Mouse (Mus musculus) hindbrain, embryonic 16.5 days (tissue): ENCODE data around the gene Kcng4. TPM values are rescaled to one million over a fixed set of nuclear protein-coding genes. Genes with fewer than 3 reads are reported as not detected.

Experiments used
- ATAC-seq: fragments of 200-750 bp; cut with Nextera tagmentation; 2 replicates; pipeline ENCODE4 v1.8.0; 2017; ENCODE audit warnings: moderate TSS enrichment, moderate library complexity
- H3K27ac ChIP-seq: fragments of 300-500 bp; sonication (generic); 2 replicates; pipeline ENCODE4 v1.5.1; 2014; ENCODE audit warnings: low read depth, mild to moderate bottlenecking, control low read depth, low read length, moderate library complexity
- H3K27me3 ChIP-seq: fragments of 300-500 bp; sonication (generic); replicated peaks from 2 replicates; pipeline ENCODE4 v1.6.1; 2014; ENCODE audit warnings: low read length; ENCODE audit not compliant: control insufficient read depth, insufficient read depth
- H3K36me3 ChIP-seq: fragments of 300-500 bp; sonication (generic); 2 replicates; pipeline ENCODE4 v1.6.1; 2014; ENCODE audit warnings: mild to moderate bottlenecking, low read length, moderate library complexity, mixed read lengths; ENCODE audit not compliant: control insufficient read depth, insufficient read depth
- H3K4me1 ChIP-seq: fragments of 300-500 bp; sonication (generic); 2 replicates; pipeline ENCODE4 v1.6.1; 2014; ENCODE audit warnings: low read depth, low read length; ENCODE audit not compliant: control insufficient read depth, insufficient read depth
- H3K4me2 ChIP-seq: fragments of 300-500 bp; sonication (generic); 2 replicates; pipeline ENCODE4 v1.6.1; 2014; ENCODE audit warnings: mild to moderate bottlenecking, low read length, control low read depth, moderate library complexity
- H3K4me3 ChIP-seq: fragments of 300-500 bp; sonication (generic); 2 replicates; pipeline ENCODE4 v1.5.1; 2014; ENCODE audit warnings: mild to moderate bottlenecking, low read length, control low read depth, moderate library complexity
- H3K9ac ChIP-seq: fragments of 300-500 bp; sonication (generic); 2 replicates; pipeline ENCODE4 v1.6.1; 2014; ENCODE audit warnings: low read depth, mild to moderate bottlenecking, control low read depth, low read length, moderate library complexity
- H3K9me3 ChIP-seq: fragments of 300-500 bp; sonication (generic); 2 replicates; pipeline ENCODE4 v1.6.1; 2014; ENCODE audit warnings: mild to moderate bottlenecking, low read length, moderate library complexity; ENCODE audit not compliant: control insufficient read depth
- WGBS: fragments of 180-500 bp; shearing (Covaris S2); extraction: QIAGEN DNeasy Blood & Tissue Kit; methylation state at CpG from one replicate; pipeline ENCODE4 v1.1.7; 2014; 5-methylcytosine and 5-hydroxymethylcytosine counted together
- polyA plus RNA-seq: library from polyadenylated mRNA; unstranded; fragments of >200 nt; fragmentation: Nextera tagmentation; extraction: Ambion mirVana; gene quantifications from 2 replicates; pipeline ENCODE4 v1.2.1, GENCODE M21; 2015

Kcng4 gene
- 0.13 and 0.14 TPM in 2 replicates for polyA plus RNA-seq

- Histone ChIP-seq H3K27me3 (peaks cover 7% of the 10 kb centered on the region), H3K4me2 (no peak within 1 kb of the TSS), H3K4me3 (no peak within 1 kb of the TSS), H3K9ac (peak within 1 kb of the TSS; percentile 3), H3K27ac (no peak within 1 kb of the TSS), H3K9me3 (no peaks in the 10 kb centered on the region), H3K4me1 (peaks cover 3% of the 10 kb centered on the region), H3K36me3 (no peaks in the 10 kb centered on the region)
- ATAC-seq, result 0 out of 2 replicates have a peak, but pooled peaks have one; percentile 20
- WGBS, result 38% methylated on average over 6 of the region's 6 CpGs
Measured at GRCm38 (mm10) chr8:119635378-119635777, at the start of gene Kcng4. Kcng4 (minus strand) TSS chr8:119635680.

- H3K9ac ChIP-seq, result no peak overlapping the region
- no peaks in the 10 kb centered on the region for H3K27me3 ChIP-seq
- H3K4me1 ChIP-seq, result no peaks in the 10 kb centered on the region
- no peak overlapping the region for H3K4me2 ChIP-seq
- 73% methylated on average over 14 of the region's 14 CpGs for WGBS
- H3K27ac ChIP-seq, result no peak overlapping the region
- no peaks in the 10 kb centered on the region for H3K9me3 ChIP-seq
- ATAC-seq, result no peak
- no peak overlapping the region for H3K4me3 ChIP-seq
- no peaks in the 10 kb centered on the region for H3K36me3 ChIP-seq
Measured at GRCm38 (mm10) chr8:119679184-119679583, 43.7 kb upstream of the Kcng4 start.

GRCm38 (mm10) chr8:119678138-119678843, 42.8 kb upstream of the Kcng4 start:
- H3K9ac ChIP-seq, result no peak overlapping the region
- no peaks in the 10 kb centered on the region for H3K27me3 ChIP-seq
- peak overlapping the region; percentile 34; the same call in 1 of the 2 replicates for H3K4me2 ChIP-seq
- no peaks in the 10 kb centered on the region for H3K4me1 ChIP-seq
- peak; percentile 41; the same call in 1 of the 2 replicates for ATAC-seq
- 13% methylated on average over 18 of the region's 18 CpGs for WGBS
- H3K4me3 ChIP-seq, result peak overlapping the region; percentile 23
- H3K36me3 ChIP-seq, result no peaks in the 10 kb centered on the region
- no peak overlapping the region for H3K27ac ChIP-seq
- H3K9me3 ChIP-seq, result no peaks in the 10 kb centered on the region

GRCm38 (mm10) chr8:119676389-119676788, 40.9 kb upstream of the Kcng4 start:
- Histone ChIP-seq H3K4me1 (no peaks in the 10 kb centered on the region), H3K9ac (no peak overlapping the region), H3K9me3 (no peaks in the 10 kb centered on the region), H3K4me3 (no peak overlapping the region), H3K36me3 (no peaks in the 10 kb centered on the region), H3K27me3 (no peaks in the 10 kb centered on the region), H3K27ac (no peak overlapping the region), H3K4me2 (no peak overlapping the region)
- ATAC-seq, result peak; percentile 51; the same call in 1 of the 2 replicates
- 15% methylated on average over 8 of the region's 8 CpGs for WGBS

- 58% methylated on average over 5 of the region's 5 CpGs for WGBS
- Histone ChIP-seq H3K27ac (no peak overlapping the region), H3K4me2 (no peak overlapping the region), H3K9ac (no peak overlapping the region), H3K9me3 (no peaks in the 10 kb centered on the region), H3K27me3 (no peaks in the 10 kb centered on the region), H3K4me1 (no peaks in the 10 kb centered on the region), H3K4me3 (no peak overlapping the region), H3K36me3 (no peaks in the 10 kb centered on the region)
- ATAC-seq, result no peak
Measured at GRCm38 (mm10) chr8:119675457-119675856, 40.0 kb upstream of the Kcng4 start.

- 79% methylated on average over 10 of the region's 11 CpGs for WGBS
- ATAC-seq, result no peak
Measured at GRCm38 (mm10) chr8:119673976-119674555, 38.6 kb upstream of the Kcng4 start.

GRCm38 (mm10) chr8:119670419-119671091, 35.1 kb upstream of the Kcng4 start:
- H3K9me3 ChIP-seq, result no peaks in the 10 kb centered on the region
- H3K9ac ChIP-seq, result no peak overlapping the region
- H3K4me1 ChIP-seq, result peaks cover 3% of the 10 kb centered on the region; the same call in 1 of the 2 replicates
- H3K4me2 ChIP-seq, result no peak overlapping the region
- no peak overlapping the region for H3K4me3 ChIP-seq
- H3K27ac ChIP-seq, result no peak overlapping the region
- H3K27me3 ChIP-seq, result no peaks in the 10 kb centered on the region
- no peaks in the 10 kb centered on the region for H3K36me3 ChIP-seq
- ATAC-seq, result no peak
- WGBS, result 61% methylated on average over 16 of the region's 16 CpGs

More at GRCm38 (mm10) chr8:119673976-119674555, 38.6 kb upstream of the Kcng4 start:
- Histone ChIP-seq H3K27me3 (no peaks in the 10 kb centered on the region), H3K4me2 (no peak overlapping the region), H3K9me3 (no peaks in the 10 kb centered on the region), H3K4me3 (no peak overlapping the region), H3K4me1 (no peaks in the 10 kb centered on the region), H3K27ac (no peak overlapping the region), H3K9ac (no peak overlapping the region), H3K36me3 (no peaks in the 10 kb centered on the region)

- Histone ChIP-seq H3K9ac (no peak overlapping the region), H3K9me3 (no peaks in the 10 kb centered on the region), H3K27me3 (no peaks in the 10 kb centered on the region), H3K4me1 (peaks cover 3% of the 10 kb centered on the region; the same call in 1 of the 2 replicates), H3K36me3 (no peaks in the 10 kb centered on the region), H3K4me2 (no peak overlapping the region), H3K4me3 (no peak overlapping the region), H3K27ac (no peak overlapping the region)
- no peak for ATAC-seq
- WGBS, result 53% methylated on average over 12 of the region's 12 CpGs
Measured at GRCm38 (mm10) chr8:119669284-119669683, 33.8 kb upstream of the Kcng4 start.

- Histone ChIP-seq H3K36me3 (no peaks in the 10 kb centered on the region), H3K4me1 (peaks cover 3% of the 10 kb centered on the region; the same call in 1 of the 2 replicates), H3K9ac (no peak overlapping the region), H3K4me3 (no peak overlapping the region), H3K27ac (no peak overlapping the region), H3K4me2 (no peak overlapping the region), H3K27me3 (no peaks in the 10 kb centered on the region), H3K9me3 (no peaks in the 10 kb centered on the region)
- no peak for ATAC-seq
- WGBS, result 60% methylated on average over 9 of the region's 9 CpGs
Measured at GRCm38 (mm10) chr8:119668447-119668846, 33.0 kb upstream of the Kcng4 start.
